Mouse (Mus musculus) midbrain, postnatal 0 days (tissue): ENCODE measurements around the gene Mtx3. TPM values are rescaled to one million over a fixed set of nuclear protein-coding genes. Genes with fewer than 3 reads are reported as not detected.
A peak's percentile ranks its signal among the peaks of the same experiment; 100 is the strongest.

ENCODE experiments used
- ATAC-seq: fragments of 200-750 bp; cut with Nextera tagmentation; 2 replicates; pipeline ENCODE4 v1.8.0; 2017; ENCODE audit warnings: moderate number of reproducible peaks, mild to moderate bottlenecking, moderate TSS enrichment, moderate library complexity; ENCODE audit not compliant: low FRiP score
- DNase-seq: peaks from one replicate; pipeline ENCODE4 v3.0.0-alpha.2; 2015; ENCODE audit warnings: low spot score
- H3K27ac ChIP-seq: fragments of 300-500 bp; sonication (generic); 2 replicates; pipeline ENCODE4 v1.5.1; 2014; ENCODE audit warnings: low read depth, mild to moderate bottlenecking, low read length, mixed read lengths
- H3K27me3 ChIP-seq: fragments of 300-500 bp; sonication (generic); 2 replicates; pipeline ENCODE4 v1.6.1; 2014; ENCODE audit warnings: low read length, control low read depth, mixed read lengths; ENCODE audit not compliant: insufficient read depth
- H3K36me3 ChIP-seq: fragments of 300-500 bp; sonication (generic); 2 replicates; pipeline ENCODE4 v1.6.1; 2014; ENCODE audit warnings: low read length, control low read depth, mixed read lengths; ENCODE audit not compliant: insufficient read depth
- H3K4me1 ChIP-seq: fragments of 300-500 bp; sonication (generic); 2 replicates; pipeline ENCODE4 v1.6.1; 2014; ENCODE audit warnings: mild to moderate bottlenecking, control low read depth, antibody characterized with exemption, low read length, mixed read lengths; ENCODE audit not compliant: insufficient read depth
- H3K4me2 ChIP-seq: fragments of 300-500 bp; sonication (generic); 2 replicates; pipeline ENCODE4 v1.6.1; 2014; ENCODE audit warnings: low read depth, mild to moderate bottlenecking, low read length, mixed read lengths; ENCODE audit not compliant: poor library complexity, severe bottlenecking
- H3K4me3 ChIP-seq: fragments of 300-500 bp; sonication (generic); 2 replicates; pipeline ENCODE4 v1.5.1; 2014; ENCODE audit warnings: low read depth, mild to moderate bottlenecking, low read length, moderate library complexity
- H3K9ac ChIP-seq: fragments of 300-500 bp; sonication (generic); replicated peaks from 2 replicates; pipeline ENCODE4 v1.6.1; 2014; ENCODE audit warnings: mild to moderate bottlenecking, low read length, moderate library complexity, mixed read lengths; ENCODE audit not compliant: poor library complexity, severe bottlenecking
- H3K9me3 ChIP-seq: fragments of 300-500 bp; sonication (generic); 2 replicates; pipeline ENCODE4 v1.6.1; 2016; ENCODE audit warnings: low read length, control low read depth
- CTCF ChIP-seq: IDR thresholded peaks from 2 replicates; pipeline ENCODE4 v1.5.1; 2016; ENCODE audit warnings: antibody characterized with exemption, mild to moderate bottlenecking
- WGBS: fragments of 180-500 bp; shearing (Covaris S2); extraction: QIAGEN DNeasy Blood & Tissue Kit; methylation state at CpG from one replicate; pipeline ENCODE4 v1.1.7; 2014; 5-methylcytosine and 5-hydroxymethylcytosine counted together
- polyA plus RNA-seq: library from polyadenylated mRNA; unstranded; fragments of >200 nt; fragmentation: Nextera tagmentation; extraction: Ambion mirVana; gene quantifications from 2 replicates; pipeline ENCODE4 v1.2.1, GENCODE M21; 2015
- total RNA-seq: library from RNA; depleted of rRNA; stranded (reverse); fragments of >200 nt; gene quantifications from 2 replicates; pipeline ENCODE4 v1.2.3, GENCODE M21; 2014

The Mtx3 gene
- total and polyA plus RNA-seq, 2 experiments from 2014 or later, result 3.8 to 26.9 TPM

GRCm38 (mm10) chr13:92816329-92816728, 28.2 kb upstream of the Mtx3 start:
- Histone ChIP-seq H3K36me3 (no peaks in the 10 kb centered on the region), H3K27ac (no peak overlapping the region), H3K4me2 (no peak overlapping the region), H3K4me1 (no peaks in the 10 kb centered on the region), H3K4me3 (no peak overlapping the region), H3K27me3 (no peaks in the 10 kb centered on the region), H3K9ac (no peak overlapping the region), H3K9me3 (no peaks in the 10 kb centered on the region)
- TF ChIP-seq CTCF, result no peak
- WGBS, result 84% methylated on average over 5 of the region's 5 CpGs
- ATAC-seq, result no peak
- DNase-seq, result no peak

GRCm38 (mm10) chr13:92817357-92817756, 27.2 kb upstream of the Mtx3 start:
- Histone ChIP-seq H3K27me3 (no peaks in the 10 kb centered on the region), H3K4me2 (no peak overlapping the region), H3K4me1 (no peaks in the 10 kb centered on the region), H3K36me3 (no peaks in the 10 kb centered on the region), H3K9me3 (no peaks in the 10 kb centered on the region), H3K27ac (no peak overlapping the region), H3K4me3 (no peak overlapping the region), H3K9ac (no peak overlapping the region)
- TF ChIP-seq CTCF, result no peak
- DNase-seq (no peak), ATAC-seq (no peak)
- WGBS, result 86% methylated on average over 3 of the region's 3 CpGs

GRCm38 (mm10) chr13:92828820-92829219, 15.7 kb upstream of the Mtx3 start:
- TF ChIP-seq CTCF, result no peak
- Histone ChIP-seq H3K4me1 (no peaks in the 10 kb centered on the region), H3K9ac (no peak overlapping the region), H3K36me3 (no peaks in the 10 kb centered on the region), H3K9me3 (no peaks in the 10 kb centered on the region), H3K4me3 (no peak overlapping the region), H3K27ac (no peak overlapping the region), H3K27me3 (no peaks in the 10 kb centered on the region), H3K4me2 (no peak overlapping the region)
- ATAC-seq (no peak), DNase-seq (peak; percentile 22)
- WGBS, result 60% methylated on average over 10 of the region's 10 CpGs

- H3K9ac ChIP-seq, result no peak overlapping the region
- no peaks in the 10 kb centered on the region for H3K36me3 ChIP-seq
- DNase-seq (no peak), ATAC-seq (no peak)
- H3K27ac ChIP-seq, result no peak overlapping the region
- no peak overlapping the region for H3K4me3 ChIP-seq
- no peaks in the 10 kb centered on the region for H3K27me3 ChIP-seq
- no peaks in the 10 kb centered on the region for H3K4me1 ChIP-seq
- whole genome bisulfite sequencing, result 85% methylated on average over 4 of the region's 4 CpGs
- no peaks in the 10 kb centered on the region for H3K9me3 ChIP-seq
- no peak overlapping the region for H3K4me2 ChIP-seq
- TF ChIP-seq CTCF, result no peak
These were observed 11.4 kb upstream of the Mtx3 start for GRCm38 (mm10) chr13:92833162-92833561.

GRCm38 (mm10) chr13:92846438-92846837, 1.9 kb downstream of the Mtx3 start:
- TF ChIP-seq CTCF, result no peak
- 89% methylated on average over 4 of the region's 4 CpGs for whole genome bisulfite sequencing
- Histone ChIP-seq H3K4me3 (no peak overlapping the region), H3K36me3 (peaks cover 30% of the 10 kb centered on the region), H3K4me2 (no peak overlapping the region), H3K9ac (no peak overlapping the region), H3K4me1 (0 out of 2 replicates have a peak, but pooled peaks cover 6% of the 10 kb centered on the region), H3K27me3 (no peaks in the 10 kb centered on the region), H3K27ac (no peak overlapping the region), H3K9me3 (no peaks in the 10 kb centered on the region)
- ATAC-seq, result no peak
- DNase-seq, result no peak

GRCm38 (mm10) chr13:92847336-92847735, 2.8 kb downstream of the Mtx3 start:
- Histone ChIP-seq H3K4me1 (0 out of 2 replicates have a peak, but pooled peaks cover 6% of the 10 kb centered on the region), H3K27ac (no peak overlapping the region), H3K36me3 (peaks cover 31% of the 10 kb centered on the region), H3K9me3 (no peaks in the 10 kb centered on the region), H3K4me3 (no peak overlapping the region), H3K9ac (no peak overlapping the region), H3K4me2 (no peak overlapping the region), H3K27me3 (no peaks in the 10 kb centered on the region)
- WGBS, result 83% methylated on average over 7 of the region's 7 CpGs
- TF ChIP-seq CTCF, result no peak
- no peak for ATAC-seq
- DNase-seq, result no peak
